Mouse (Mus musculus) adipocyte (in vitro differentiated cells): ENCODE measurements at regions not wholly inside any gene's neighbourhood (a gene's known extent, or its start where the extent isn't known, plus 50 kb on each side); places are given as distances from the start of the nearest gene placed in this dataset.
"Not testable (repeated sequence)": the region's sequence is repeated elsewhere in the genome, so short reads cannot be mapped to it uniquely, and the experiment has no call there.

ENCODE experiments used
- DNase-seq: peaks from one replicate; pipeline ENCODE4 v3.0.0-alpha.2; 2016; ENCODE audit warnings: low spot score

DNA sequence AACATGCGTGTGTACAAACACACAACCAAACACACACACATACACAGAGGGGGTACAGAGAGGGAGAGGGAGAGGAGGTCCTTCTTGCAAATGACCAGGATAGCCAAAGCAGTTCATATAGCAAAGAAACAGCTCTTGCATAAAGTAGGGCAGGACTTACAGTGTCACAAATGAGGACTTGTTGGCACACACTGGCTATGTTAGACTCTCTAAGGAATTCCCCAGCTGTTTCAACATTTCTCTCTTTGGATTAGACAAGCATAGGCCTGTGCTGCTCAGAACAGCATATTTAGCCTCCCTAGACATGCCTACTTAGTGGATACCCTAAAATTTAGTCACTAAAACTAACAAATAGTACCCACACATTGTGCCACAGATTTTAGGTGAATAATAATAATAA, 347.1 kb upstream of the Tbl1xr1 start:
- peak; percentile 89 for DNase-seq

DNA sequence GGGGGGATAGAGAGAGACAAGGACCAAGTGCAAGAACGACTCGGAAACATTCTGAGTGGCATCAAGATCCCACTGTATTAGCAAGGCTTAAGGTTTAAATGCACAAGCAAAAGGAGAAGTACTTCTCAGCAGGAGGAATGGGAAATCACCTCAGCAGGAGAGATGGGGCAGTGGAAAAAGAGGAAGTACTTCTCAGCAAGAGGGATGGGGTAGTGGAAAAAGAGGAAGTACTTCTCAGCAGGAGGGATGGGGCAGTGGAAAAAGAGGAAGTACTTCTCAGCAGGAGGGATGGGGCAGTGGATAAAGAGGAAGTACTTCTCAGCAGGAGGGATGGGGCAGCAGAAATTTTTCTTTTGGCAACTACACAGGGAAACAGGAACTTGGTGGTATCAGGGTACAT, 340.8 kb upstream of the Tbl1xr1 start:
- DNase-seq: not testable (repeated sequence)

DNA sequence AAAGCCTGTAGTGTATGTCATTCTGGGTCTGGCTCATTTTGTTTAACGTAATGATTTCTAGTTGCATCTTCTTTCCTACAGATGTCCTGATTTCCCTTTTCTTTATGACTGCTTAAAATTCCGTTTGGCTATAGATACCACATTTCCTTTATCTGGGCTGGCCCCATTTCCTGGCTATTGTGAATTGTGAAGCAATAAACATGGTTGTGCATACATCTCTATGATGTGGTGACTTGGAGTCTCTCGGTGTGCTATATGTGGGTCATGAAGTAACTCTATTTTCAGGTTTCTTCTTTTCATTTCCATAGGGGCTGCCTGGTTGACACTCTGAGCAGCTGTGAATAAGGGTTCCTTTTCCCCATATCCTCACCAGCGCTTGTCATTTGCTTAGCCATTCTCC, 336.7 kb upstream of the Tbl1xr1 start:
- DNase-seq: no peak

DNA sequence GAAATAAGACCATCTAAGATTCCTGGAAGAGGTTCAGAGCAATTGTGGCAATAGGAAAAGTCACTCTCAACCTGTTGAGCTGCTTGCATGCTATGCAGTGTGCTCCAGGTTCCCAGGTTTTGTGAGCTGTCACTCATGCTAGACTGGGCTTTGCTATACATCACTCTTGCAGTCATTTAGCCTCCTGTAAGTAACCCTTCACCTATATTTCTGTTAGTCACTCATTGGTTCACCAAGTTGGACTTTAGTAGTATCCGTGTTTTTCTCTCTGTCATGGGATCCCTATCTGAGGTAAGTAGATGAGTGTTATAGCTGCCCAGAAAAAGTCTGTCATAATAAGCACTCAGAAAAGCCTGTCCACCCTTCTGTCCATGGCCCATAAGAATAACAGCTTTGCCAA, 332.3 kb upstream of the Tbl1xr1 start:
- no peak for DNase-seq

DNA sequence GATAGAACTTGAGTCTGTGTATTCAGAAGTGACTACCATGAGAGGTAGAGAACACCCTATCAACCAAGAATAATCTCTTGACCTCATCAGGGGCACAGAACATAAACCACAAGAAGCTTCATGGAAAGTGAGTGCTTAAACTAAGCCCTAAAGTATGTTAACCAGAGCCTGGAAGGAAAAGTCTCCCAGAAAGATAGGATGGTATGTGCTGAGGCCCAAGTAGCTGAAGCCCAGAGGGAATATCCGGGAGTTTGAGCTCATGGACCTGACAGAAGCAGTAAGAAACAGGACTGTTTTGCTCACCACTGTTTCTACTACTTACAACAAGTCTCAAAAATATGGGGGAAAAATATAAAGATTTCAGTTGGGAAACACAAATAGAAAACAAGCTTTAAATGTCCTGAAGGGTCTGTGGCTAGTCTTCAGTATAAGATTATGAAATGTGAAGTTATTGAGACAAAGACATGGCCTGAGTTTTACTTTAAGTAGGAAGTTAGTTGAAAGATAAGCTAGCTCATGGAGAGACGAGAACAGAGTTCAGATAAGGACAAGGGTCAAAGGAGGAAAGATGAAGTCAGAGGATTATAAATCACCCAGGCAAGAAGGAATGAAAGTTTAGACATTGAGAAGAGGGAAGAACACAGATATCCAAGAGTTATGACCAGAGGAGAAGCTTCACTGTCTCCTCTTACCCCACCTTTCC, 315.8 kb upstream of the Tbl1xr1 start:
- peak; percentile 42 for DNase-seq

DNA sequence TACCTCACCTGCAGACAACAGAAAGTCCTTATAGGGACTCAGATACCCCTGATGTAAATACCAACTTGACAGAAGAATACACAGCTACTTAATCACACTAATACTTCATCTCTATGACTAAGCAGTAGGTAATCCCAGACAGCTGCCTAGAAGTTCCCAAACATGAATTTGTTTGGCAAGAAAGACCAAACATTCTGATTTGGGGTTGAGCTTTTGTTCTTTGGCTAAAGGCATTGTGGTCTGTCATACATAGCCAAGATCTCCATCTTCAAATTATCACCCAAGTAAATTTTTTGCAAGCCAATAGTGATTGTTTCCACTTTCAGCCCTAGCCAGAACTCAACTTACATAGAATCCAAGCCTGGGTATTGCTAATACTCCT, 315.2 kb upstream of the Tbl1xr1 start:
- DNase-seq: peak; percentile 9

DNA sequence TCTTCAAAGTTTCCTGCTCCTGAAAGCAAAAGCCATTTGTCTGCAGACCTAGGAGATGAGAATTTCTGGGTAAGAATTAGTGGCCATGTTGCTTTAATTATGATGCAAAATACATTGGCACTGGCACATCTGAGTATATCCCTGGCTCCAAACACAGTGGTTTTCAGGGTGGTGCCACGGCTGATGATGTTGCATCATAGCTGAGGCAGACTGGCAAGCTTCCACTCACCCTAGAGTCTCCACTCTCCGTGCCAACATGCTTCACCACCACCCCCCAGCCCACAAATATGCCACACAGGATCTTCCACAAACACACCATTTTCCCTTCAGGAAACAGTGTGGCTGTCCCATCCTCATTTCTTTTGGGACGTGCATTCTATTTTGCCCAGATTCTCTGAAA, 314.5 kb upstream of the Tbl1xr1 start:
- DNase-seq: peak; percentile 84

DNA sequence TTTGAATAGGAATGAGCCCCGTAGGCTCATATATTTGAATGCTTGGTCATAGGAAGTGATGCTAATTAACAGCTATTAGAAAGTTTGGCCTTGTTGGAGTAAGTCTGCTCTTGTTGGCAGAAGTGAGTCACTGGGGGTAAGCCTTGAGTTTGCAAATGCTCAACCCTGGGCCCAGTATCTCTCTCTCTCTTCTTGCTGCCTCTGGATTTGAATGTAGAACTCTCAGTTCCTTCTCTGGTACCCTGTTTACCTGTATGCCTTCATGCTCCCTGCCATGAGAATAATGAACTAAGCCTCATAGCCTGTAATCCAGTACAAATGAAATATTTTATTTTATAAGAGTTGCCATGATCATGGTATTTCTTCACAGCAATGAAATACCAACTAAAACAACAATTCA, 308.4 kb upstream of the Tbl1xr1 start:
- no peak for DNase-seq

DNA sequence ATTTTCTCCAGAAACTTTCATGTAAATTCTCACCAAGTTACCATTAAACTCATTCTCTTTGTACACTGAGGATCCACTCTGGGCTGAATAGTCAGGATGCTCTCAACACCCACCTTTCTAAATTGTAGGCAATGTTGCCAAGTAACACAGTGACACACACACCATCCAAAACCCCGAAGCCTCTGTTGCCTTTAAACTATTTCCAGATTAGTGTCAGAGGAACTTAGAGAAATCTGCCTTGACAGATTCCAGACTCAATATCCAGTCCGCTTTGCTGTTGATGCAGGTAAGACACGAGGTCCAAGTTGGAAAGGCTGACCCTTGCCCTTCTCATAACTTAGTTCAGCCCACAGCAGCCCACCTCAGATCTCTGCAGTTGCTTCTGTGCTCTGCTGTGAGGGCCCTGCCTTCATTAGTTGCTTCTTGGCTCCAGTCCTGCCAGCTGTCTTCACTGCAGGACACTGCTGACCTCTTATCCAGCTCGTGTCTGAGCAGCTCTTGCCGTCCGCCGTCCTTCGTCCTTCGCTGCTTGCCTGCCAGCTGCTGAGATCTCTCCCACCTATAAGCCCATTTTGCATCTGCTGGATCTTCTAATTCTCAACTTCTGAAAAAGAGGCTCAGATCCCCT, 306.4 kb upstream of the Tbl1xr1 start:
- DNase-seq: peak; percentile 30

DNA sequence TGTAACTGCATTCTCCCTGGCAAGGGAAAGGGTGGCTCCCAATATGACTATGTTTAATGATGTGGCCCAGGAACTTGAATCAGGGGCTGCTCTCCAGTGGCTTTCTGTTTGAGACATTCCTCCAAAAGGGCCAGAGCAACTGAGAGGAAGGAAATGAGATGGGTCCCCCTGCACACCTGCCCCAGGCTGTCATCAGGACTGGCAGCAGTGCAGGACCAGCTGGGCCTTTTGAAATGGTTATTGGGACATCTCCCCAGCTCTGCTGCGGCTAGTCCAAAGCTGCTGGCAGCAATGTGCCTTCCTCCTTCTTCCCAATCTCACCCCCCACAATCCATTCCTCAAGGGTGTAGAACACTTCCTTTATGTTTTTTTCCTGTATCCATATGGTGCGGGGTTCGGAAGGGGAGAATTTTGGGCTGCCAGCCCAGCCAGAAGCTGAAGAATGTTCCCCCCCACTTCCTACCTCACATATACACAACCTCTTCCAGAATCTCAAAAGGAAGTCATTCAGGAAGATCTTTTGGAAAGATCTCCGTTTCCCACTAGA, 304.6 kb upstream of the Tbl1xr1 start:
- DNase-seq: no peak

DNA sequence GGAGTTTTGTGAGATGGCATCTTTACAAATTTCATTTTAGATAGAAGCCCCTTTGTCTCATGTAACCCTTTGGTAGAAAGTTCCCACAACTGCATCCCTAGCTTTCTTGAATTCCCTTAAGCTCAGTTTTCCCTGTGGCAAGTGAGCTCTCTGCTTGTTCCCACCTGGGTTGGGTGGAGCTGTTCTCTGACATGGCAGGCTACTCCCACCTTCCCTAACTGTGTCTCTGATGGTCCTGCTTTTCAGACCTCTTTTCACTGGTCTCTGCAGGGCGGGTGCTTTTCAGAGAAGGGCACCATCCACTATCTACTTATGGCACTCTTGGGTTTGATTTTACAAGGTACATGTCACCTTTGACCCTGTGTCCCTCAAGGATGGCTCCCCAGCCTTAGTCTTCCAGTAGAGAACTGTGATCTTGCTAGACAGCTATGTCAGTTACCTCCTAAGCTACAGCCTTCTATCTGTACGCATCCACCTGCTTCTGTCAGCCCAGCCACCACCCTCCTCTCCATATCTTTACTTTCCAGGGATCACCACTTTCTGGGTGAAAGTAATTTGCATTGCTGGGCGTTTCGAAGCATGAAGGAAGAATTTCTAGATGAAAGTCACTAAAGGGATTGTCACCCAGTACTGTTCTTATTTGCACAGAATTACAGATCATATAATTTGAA, 302.1 kb upstream of the Tbl1xr1 start:
- no peak for DNase-seq

DNA sequence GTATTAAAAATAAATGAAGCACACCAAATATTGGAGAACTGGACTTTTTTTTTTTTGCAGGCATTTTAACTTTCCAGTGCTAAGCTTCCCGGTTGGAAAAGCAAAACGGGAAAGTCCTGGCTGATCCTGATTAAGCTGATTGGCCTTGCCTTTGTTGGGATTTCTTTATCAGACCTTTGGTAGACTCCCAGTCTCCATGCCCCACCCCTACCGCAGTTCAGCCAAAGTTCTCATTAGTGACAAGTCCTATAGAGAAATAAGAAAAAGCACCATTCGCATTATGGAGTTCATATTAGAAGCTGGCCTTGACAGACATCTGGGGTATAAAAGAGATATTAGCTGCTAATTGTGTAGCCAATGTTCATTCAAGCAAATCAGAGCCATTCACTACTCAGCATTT, 297.7 kb upstream of the Tbl1xr1 start:
- DNase-seq: no peak

DNA sequence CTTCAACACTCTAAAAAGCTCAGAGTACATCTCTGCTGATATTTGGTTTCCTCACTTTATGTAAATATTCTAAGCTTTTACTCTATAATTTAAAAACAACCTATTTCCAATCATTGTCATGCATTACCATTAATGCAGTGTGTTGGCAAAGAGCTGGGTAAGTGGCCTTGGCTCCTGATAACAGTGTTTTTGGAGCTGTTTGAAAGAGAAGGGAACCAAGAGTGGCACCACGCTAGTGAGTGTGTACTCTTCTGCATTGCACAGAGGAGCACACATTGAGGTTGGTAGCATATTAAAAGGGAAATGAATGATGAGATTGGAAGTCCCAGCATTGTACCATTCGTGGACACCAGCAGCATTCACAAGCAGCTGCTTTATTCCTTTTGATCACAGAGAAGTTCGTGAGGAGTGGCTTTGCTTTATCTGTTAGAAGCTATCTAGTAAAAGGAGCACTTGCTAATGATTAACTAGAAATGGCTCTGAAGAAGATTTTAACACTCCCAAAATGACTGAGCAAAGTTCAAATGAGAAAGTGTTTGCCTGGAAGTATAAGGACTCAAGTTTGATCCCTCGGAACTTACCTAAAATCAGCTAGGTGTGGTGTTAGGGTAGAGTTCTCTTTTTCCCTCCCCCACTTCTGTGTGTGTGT, 284.3 kb upstream of the Tbl1xr1 start:
- DNase-seq: no peak

DNA sequence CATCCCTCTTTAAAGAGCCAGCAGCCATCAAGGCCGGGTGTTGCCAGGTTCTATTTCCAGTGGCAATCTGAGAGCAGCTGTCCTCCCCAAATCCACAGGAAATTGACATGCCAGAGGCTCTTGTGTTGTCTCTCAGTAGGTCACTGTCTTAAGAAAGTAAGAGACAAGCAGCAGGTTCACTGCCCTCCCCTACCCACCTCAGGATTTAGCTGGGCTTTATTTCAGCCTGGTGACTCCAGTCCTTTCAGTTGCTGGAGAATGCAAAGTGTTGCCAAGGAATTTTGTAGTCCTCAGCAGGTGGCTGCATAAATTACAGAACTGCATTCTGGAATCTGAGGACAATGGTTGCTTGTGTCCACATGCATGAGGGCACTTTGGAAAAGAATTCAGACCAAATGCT, 278.3 kb upstream of the Tbl1xr1 start:
- no peak for DNase-seq

DNA sequence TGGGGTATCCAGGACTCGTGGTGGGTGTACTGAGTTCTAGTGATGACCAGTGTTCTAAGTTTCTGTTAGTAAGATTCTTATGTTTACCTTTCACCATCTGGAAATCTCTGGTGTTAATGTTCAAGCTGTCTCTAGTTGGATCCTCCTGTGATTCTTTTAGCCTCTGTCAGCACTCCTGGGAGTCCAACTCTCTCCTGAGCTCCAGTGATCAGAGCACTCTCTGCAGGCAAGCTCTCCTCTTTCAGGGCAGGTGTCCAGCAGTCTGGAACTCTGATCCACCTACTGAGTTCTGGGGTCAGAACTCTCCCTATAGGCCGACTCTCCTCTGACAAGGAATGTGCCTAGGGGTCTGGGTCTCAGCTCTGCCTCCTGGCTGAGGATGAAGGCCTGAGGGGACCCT, 272.6 kb upstream of the Tbl1xr1 start:
- not testable (repeated sequence) for DNase-seq

DNA sequence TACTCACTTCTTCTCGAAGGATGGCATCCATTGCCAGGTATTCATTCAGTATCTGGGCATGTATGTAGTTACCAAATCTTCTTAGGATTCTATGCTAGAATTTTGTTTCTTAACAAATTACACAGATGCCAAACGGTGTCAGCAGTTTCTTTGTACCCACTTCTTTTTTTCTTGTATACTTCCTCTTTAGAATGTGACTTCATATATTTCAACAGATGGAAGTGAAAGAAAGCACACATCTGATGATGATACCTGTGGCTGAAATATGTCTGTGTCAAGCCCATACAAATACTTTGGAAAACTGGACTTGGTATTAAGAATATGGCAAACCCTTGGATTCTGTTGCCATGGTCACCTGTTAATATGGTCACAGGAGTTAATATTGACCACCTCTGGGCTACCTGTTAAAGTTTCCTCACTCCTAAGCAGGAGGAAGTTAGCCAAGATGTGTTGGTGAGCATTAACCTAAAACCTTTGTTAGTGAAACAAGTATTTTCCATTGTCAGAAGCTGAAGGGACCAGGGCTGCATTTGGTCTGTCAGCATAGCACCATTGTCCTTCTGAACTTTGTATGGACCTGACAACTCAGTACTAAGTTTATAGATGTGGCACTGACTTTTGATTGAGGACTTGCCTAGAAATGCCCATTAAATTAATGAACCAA, 269.8 kb upstream of the Tbl1xr1 start:
- DNase-seq: no peak

DNA sequence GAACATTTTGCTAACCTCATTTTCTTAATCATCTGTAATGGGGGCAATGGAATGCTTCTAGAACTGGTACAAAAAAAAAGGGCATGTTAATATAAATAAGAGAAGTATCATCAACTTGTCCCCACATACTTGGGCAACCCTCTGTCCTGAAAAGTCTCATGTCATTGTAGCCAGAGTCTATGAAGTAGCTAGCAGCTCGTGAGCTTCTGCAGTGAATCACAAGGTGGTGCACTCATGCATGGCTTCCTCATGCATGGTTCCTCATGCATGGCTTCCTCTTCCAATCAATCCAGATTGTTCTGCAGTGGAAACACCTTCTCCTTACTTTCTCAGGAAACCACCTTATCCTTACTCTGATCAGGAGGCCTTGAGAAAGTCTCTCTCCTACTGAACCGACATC, 267.9 kb upstream of the Tbl1xr1 start:
- no peak for DNase-seq

DNA sequence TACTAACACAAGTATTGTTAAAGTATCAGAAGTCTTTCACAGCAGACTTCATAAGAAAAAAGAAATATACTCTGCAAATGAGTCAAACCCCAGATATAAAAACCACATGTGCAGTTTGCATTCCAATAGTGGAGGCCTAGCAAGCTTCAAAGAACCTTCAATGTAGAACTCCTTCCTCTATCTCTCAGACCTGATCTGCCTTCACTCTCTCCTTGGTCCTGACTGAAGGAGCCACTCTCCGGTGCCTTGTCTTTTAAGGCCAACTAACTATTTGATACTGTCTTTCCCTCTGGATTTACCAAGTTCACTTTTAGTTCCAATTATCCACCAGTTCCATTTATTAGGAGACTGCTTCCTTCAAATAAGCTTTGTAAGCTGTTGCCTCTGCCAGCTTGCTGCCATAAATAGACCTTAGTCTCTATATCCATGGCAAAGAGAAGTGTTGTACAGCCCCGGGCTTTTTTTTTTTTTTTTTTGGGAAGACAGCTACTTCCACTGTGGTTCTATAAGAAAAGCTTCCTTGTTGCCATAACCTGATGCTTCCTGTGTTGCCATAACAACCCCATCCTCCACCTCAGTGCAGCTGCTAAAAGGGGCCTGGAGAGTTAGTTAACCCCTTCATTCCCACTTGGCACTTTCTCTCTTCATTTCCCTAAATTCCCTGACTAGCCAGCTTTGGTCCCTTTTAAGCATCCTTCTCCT, 266.5 kb upstream of the Tbl1xr1 start:
- DNase-seq: no peak

DNA sequence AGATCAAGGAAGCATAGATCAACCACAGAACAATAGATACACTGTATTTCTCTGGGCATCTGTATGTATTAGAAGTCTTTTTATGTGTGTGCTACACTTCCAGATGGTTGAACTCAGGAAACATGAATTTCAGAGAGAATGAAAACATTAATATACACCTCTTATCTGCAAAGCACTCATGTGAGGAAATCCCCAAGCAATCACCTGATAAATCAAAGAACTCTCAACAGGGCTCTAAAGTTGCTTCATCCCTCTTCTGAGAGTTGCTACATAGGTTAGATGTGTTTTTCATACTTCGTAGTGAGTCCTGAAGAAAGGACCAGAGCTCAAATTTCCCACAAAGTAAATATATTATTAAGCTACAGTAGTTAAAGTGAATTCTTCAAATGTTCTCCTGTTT, 263.1 kb upstream of the Tbl1xr1 start:
- no peak for DNase-seq

DNA sequence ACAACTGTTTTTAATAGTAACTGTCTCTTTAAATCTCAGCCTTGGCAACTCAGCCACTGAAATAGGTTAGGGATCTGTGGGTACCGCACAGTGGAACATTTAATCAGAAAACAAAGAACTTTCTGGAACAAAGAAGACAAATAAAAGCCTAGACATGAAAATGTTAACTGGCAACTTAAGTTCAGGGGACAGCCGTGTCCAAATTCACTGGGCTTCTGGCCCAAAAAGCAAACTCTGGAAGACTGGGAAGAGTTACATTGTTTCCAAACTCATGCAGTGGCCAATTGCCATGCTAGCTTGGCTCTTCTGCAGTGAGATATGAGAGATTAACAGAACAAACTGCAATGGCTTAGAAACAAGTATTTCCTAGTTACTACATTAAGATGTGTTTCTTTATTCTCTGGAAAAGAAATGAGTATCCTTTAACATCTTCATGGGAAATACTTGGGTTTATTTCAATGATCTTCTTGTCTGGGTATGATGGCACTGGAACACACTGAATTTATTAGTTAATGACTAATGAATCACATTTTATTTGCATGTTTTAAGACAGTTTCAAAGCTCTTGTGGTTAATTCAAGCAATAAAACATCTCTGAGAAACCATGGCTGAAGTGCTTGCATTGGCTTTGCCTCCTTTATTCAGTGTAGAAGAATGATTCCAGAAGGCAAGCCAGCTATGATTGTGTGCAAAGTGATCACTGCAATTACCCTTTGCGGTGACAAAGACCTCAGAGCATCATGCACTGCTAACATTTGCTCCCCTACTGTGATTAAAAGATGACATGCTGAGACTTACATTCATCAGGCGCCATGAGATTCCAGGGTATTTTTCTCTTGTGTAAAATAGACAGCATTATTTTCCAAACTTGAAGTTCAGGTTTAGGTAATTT, 259.2 kb upstream of the Tbl1xr1 start:
- DNase-seq: peak; percentile 96

DNA sequence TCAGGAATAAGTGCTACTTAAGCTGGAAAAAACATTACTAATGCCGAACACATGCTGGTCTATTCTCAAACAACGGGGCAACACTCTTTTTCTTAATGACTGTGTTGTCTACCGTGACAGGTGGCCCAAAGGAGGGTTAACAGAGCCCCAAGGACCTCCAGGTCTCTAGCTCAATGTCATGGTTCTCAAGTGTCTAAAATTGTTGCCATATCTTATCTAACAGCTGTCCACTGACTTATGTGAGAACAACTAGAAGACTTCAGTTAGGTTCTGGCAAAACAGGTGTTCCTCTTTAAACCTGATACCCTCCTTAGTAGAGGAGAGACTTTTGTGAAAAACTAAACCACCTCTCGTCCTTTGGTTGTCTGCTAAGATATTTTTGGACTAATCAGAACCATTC, 257.4 kb upstream of the Tbl1xr1 start:
- DNase-seq: no peak
